Mouse (Mus musculus): Measurements from ENCODE around the gene Hist1h4b. TPM values are rescaled to one million over a fixed set of nuclear protein-coding genes. Genes with fewer than 3 reads are reported as not detected.
"Not testable (repeated sequence)": the region's sequence is repeated elsewhere in the genome, so short reads cannot be mapped to it uniquely, and the experiment has no call there.

Hist1h4b gene
- polyA plus RNA-seq, 1 experiment from 2014 or later = 3.6 TPM

GRCm38 (mm10) chr13:23751478-23751956 is 5.3 kb upstream of the Hist1h4b start:
- ATAC-seq (ENCODE audit: low FRiP score) (peak; percentile 38), DNase-seq (ENCODE audit: low spot score) (peak; percentile 54)
- Histone ChIP-seq H3K4me2 (replicated peaks; ENCODE audit: low read depth, low read length) (peak overlapping the region; percentile 54), H3K9me3 (ENCODE audit: control insufficient read depth, low read length) (no peaks in the 10 kb centered on the region), H3K4me1 (replicated peaks; ENCODE audit: control insufficient read depth, insufficient read depth, low read length) (peaks cover 4% of the 10 kb centered on the region; the same call in 1 of the 2 replicates), H3K27ac (ENCODE audit: low read depth, low read length) (peak overlapping the region; percentile 90), H3K27me3 (ENCODE audit: control insufficient read depth, insufficient read depth, low read length) (no peaks in the 10 kb centered on the region), H3K9ac (ENCODE audit: low read depth, low read length) (peak overlapping the region; percentile 49; the same call in 1 of the 2 replicates), H3K36me3 (ENCODE audit: control insufficient read depth, insufficient read depth, low read length) (no peaks in the 10 kb centered on the region), H3K4me3 (ENCODE audit: low read depth, low read length) (peak overlapping the region; percentile 39)
- WGBS = under 1% methylated on average over 11 of the region's 11 CpGs

- Histone ChIP-seq H3K9ac (ENCODE audit: low read depth, low read length) (peak within 1 kb of the TSS; percentile 65), H3K4me2 (replicated peaks; ENCODE audit: low read depth, low read length) (peak within 1 kb of the TSS; percentile 54), H3K27ac (ENCODE audit: low read depth, low read length) (peak within 1 kb of the TSS; percentile 90), H3K4me3 (ENCODE audit: low read depth, low read length) (peak within 1 kb of the TSS; percentile 39)
- 0% methylated on average over 15 of the region's 47 CpGs for WGBS
- ATAC-seq (ENCODE audit: low FRiP score) (peak; percentile 89), DNase-seq (ENCODE audit: low spot score) (peak; percentile 95)
- not testable (repeated sequence) for H3K4me1 ChIP-seq (replicated peaks; ENCODE audit: control insufficient read depth, insufficient read depth, low read length); H3K9me3 ChIP-seq (ENCODE audit: control insufficient read depth, low read length); H3K36me3 ChIP-seq (ENCODE audit: control insufficient read depth, insufficient read depth, low read length); H3K27me3 ChIP-seq (ENCODE audit: control insufficient read depth, insufficient read depth, low read length)
Observed at GRCm38 (mm10) chr13:23752067-23752741, 4.6 kb upstream of the Hist1h4b start, which contains the start of gene Hist1h3b. Gene Hist1h3b, plus strand, starts transcription at chr13:23752267.

GRCm38 (mm10) chr13:23752742-23753172 is 4.1 kb upstream of the Hist1h4b start:
- Histone ChIP-seq H3K27ac (ENCODE audit: low read depth, low read length) (peak overlapping the region; percentile 72), H3K4me3 (ENCODE audit: low read depth, low read length) (peak overlapping the region; percentile 30), H3K4me2 (replicated peaks; ENCODE audit: low read depth, low read length) (peak overlapping the region; percentile 39), H3K36me3 (ENCODE audit: control insufficient read depth, insufficient read depth, low read length) (no peaks in the 10 kb centered on the region), H3K4me1 (replicated peaks; ENCODE audit: control insufficient read depth, insufficient read depth, low read length) (peaks cover 7% of the 10 kb centered on the region; the same call in 1 of the 2 replicates), H3K9ac (ENCODE audit: low read depth, low read length) (peak overlapping the region; percentile 65), H3K27me3 (ENCODE audit: control insufficient read depth, insufficient read depth, low read length) (no peaks in the 10 kb centered on the region), H3K9me3 (ENCODE audit: control insufficient read depth, low read length) (no peaks in the 10 kb centered on the region)
- DNase-seq (ENCODE audit: low spot score) = peak; percentile 40
- ATAC-seq (ENCODE audit: low FRiP score) = no peak
- WGBS = 2% methylated on average over 6 of the region's 6 CpGs

GRCm38 (mm10) chr13:23753314-23754078 is 3.3 kb upstream of the Hist1h4b start:
- no peak overlapping the region for H3K9ac ChIP-seq (ENCODE audit: low read depth, low read length)
- 0 out of 2 replicates have a peak, but pooled peaks cover 3% of the 10 kb centered on the region for H3K4me1 ChIP-seq (replicated peaks; ENCODE audit: control insufficient read depth, insufficient read depth, low read length)
- H3K4me3 ChIP-seq (ENCODE audit: low read depth, low read length) = no peak overlapping the region; the same call in 1 of the 2 replicates
- DNase-seq (ENCODE audit: low spot score) (no peak), ATAC-seq (ENCODE audit: low FRiP score) (no peak)
- no peaks in the 10 kb centered on the region for H3K27me3 ChIP-seq (ENCODE audit: control insufficient read depth, insufficient read depth, low read length)
- no peaks in the 10 kb centered on the region for H3K36me3 ChIP-seq (ENCODE audit: control insufficient read depth, insufficient read depth, low read length)
- no peaks in the 10 kb centered on the region for H3K9me3 ChIP-seq (ENCODE audit: control insufficient read depth, low read length)
- H3K27ac ChIP-seq (ENCODE audit: low read depth, low read length) = peak overlapping the region; percentile 54; the same call in 1 of the 2 replicates
- peak overlapping the region; percentile 39; the same call in 1 of the 2 replicates for H3K4me2 ChIP-seq (replicated peaks; ENCODE audit: low read depth, low read length)
- 65% methylated on average over 4 of the region's 4 CpGs for WGBS

DNA sequence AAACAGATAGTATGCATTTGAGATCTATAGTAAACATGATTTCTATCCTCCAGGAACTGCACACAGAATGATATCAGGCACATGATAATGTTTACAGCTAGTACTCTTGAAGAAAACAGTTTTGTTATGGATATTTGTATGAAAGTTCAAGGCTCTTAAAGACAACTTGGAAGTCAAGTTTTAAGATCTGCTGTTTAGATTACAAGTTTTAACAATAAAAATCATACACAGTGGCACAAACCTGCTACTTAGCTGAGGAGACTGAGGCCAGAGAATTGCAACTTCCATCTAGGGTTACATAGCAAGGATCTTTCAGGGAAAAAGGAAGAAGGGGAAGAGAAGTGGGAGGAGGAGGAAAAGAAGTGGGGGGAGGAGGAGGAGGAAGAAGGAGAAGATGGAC is 1.8 kb upstream of the Hist1h4b start:
- Histone ChIP-seq H3K4me3 (ENCODE audit: low read depth, low read length) (no peak overlapping the region), H3K36me3 (ENCODE audit: control insufficient read depth, insufficient read depth, low read length) (no peaks in the 10 kb centered on the region), H3K27me3 (ENCODE audit: control insufficient read depth, insufficient read depth, low read length) (no peaks in the 10 kb centered on the region), H3K9ac (ENCODE audit: low read depth, low read length) (no peak overlapping the region), H3K9me3 (ENCODE audit: control insufficient read depth, low read length) (no peaks in the 10 kb centered on the region), H3K4me2 (replicated peaks; ENCODE audit: low read depth, low read length) (no peak overlapping the region), H3K4me1 (replicated peaks; ENCODE audit: control insufficient read depth, insufficient read depth, low read length) (peaks cover 5% of the 10 kb centered on the region; the same call in 1 of the 2 replicates), H3K27ac (ENCODE audit: low read depth, low read length) (no peak overlapping the region)
- DNase-seq (ENCODE audit: low spot score) (no peak), ATAC-seq (ENCODE audit: low FRiP score) (no peak)

GRCm38 (mm10) chr13:23757211-23757773 is 479 bp downstream of the Hist1h4b start:
- H3K4me1 ChIP-seq (replicated peaks; ENCODE audit: control insufficient read depth, insufficient read depth, low read length) = peaks cover 5% of the 10 kb centered on the region; the same call in 1 of the 2 replicates
- no peaks in the 10 kb centered on the region for H3K36me3 ChIP-seq (ENCODE audit: control insufficient read depth, insufficient read depth, low read length)
- H3K4me3 ChIP-seq (ENCODE audit: low read depth, low read length) = peak overlapping the region; percentile 32
- H3K27me3 ChIP-seq (ENCODE audit: control insufficient read depth, insufficient read depth, low read length) = no peaks in the 10 kb centered on the region
- 3% methylated on average over 12 of the region's 23 CpGs for WGBS
- DNase-seq (ENCODE audit: low spot score) = peak; percentile 65
- H3K9ac ChIP-seq (ENCODE audit: low read depth, low read length) = peak overlapping the region; percentile 53
- peak overlapping the region; percentile 48 for H3K4me2 ChIP-seq (replicated peaks; ENCODE audit: low read depth, low read length)
- peak overlapping the region; percentile 82 for H3K27ac ChIP-seq (ENCODE audit: low read depth, low read length)
- H3K9me3 ChIP-seq (ENCODE audit: control insufficient read depth, low read length) = no peaks in the 10 kb centered on the region
- ATAC-seq (ENCODE audit: low FRiP score) = no peak

GRCm38 (mm10) chr13:23757921-23758320 is 1.1 kb downstream of the Hist1h4b start:
- no peak for ATAC-seq (ENCODE audit: low FRiP score)
- peaks cover 5% of the 10 kb centered on the region; the same call in 1 of the 2 replicates for H3K4me1 ChIP-seq (replicated peaks; ENCODE audit: control insufficient read depth, insufficient read depth, low read length)
- H3K27me3 ChIP-seq (ENCODE audit: control insufficient read depth, insufficient read depth, low read length) = no peaks in the 10 kb centered on the region
- H3K4me2 ChIP-seq (replicated peaks; ENCODE audit: low read depth, low read length) = no peak overlapping the region
- no peak overlapping the region for H3K9ac ChIP-seq (ENCODE audit: low read depth, low read length)
- no peak for DNase-seq (ENCODE audit: low spot score)
- no peaks in the 10 kb centered on the region for H3K36me3 ChIP-seq (ENCODE audit: control insufficient read depth, insufficient read depth, low read length)
- H3K4me3 ChIP-seq (ENCODE audit: low read depth, low read length) = no peak overlapping the region
- WGBS = 63% methylated on average over 3 of the region's 3 CpGs
- H3K9me3 ChIP-seq (ENCODE audit: control insufficient read depth, low read length) = no peaks in the 10 kb centered on the region
- no peak overlapping the region for H3K27ac ChIP-seq (ENCODE audit: low read depth, low read length)

DNA sequence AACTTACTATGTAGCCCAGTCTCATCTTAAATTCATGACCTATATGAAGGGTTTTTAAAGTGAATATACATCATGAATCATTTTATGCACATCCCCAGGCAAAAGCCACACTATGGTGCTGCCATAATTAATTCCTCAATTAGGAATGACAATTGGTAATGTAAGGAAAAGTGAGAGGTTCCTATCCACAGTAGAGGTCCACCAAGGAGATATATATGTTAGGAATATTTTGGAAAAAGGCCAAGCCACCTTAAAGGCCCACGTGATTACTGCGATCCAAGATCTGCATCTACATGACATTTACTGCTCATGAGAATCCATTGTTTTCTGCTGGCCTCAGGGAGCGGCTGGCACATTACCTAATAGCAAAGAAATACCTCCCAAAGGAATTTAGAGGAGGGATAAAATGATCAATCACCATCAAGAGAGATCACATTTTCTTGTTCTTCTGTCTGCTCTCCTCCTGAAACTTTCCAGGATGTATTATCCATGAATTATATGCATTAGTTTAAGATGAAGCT is 2.5 kb downstream of the Hist1h4b start:
- Histone ChIP-seq H3K9me3 (ENCODE audit: control insufficient read depth, low read length) (no peaks in the 10 kb centered on the region), H3K27me3 (ENCODE audit: control insufficient read depth, insufficient read depth, low read length) (no peaks in the 10 kb centered on the region), H3K4me3 (ENCODE audit: low read depth, low read length) (no peak overlapping the region), H3K27ac (ENCODE audit: low read depth, low read length) (no peak overlapping the region), H3K4me1 (replicated peaks; ENCODE audit: control insufficient read depth, insufficient read depth, low read length) (peaks cover 7% of the 10 kb centered on the region; the same call in 1 of the 2 replicates), H3K4me2 (replicated peaks; ENCODE audit: low read depth, low read length) (no peak overlapping the region), H3K9ac (ENCODE audit: low read depth, low read length) (no peak overlapping the region), H3K36me3 (ENCODE audit: control insufficient read depth, insufficient read depth, low read length) (no peaks in the 10 kb centered on the region)
- 69% methylated on average over 3 of the region's 3 CpGs for WGBS
- ATAC-seq (ENCODE audit: low FRiP score) (no peak), DNase-seq (ENCODE audit: low spot score) (no peak)
